Mouse (Mus musculus): ENCODE results near the gene Mta3. TPM values are rescaled to one million over a fixed set of nuclear protein-coding genes. Genes with fewer than 3 reads are reported as not detected.

Mta3 gene
- polyA plus RNA-seq, 1 experiment from 2014 or later = 34.3 TPM

GRCm38 (mm10) chr17:83870385-83870784 lies 164.4 kb downstream of the Mta3 start:
- DNase-seq (ENCODE audit: low spot score) (no peak), ATAC-seq (ENCODE audit: low FRiP score) (no peak)
- WGBS = 87% methylated on average over 4 of the region's 4 CpGs

More at GRCm38 (mm10) chr17:83870385-83870784, 164.4 kb downstream of the Mta3 start:
- no peak overlapping the region for H3K27ac ChIP-seq
- no peak overlapping the region for H3K9ac ChIP-seq
- no peaks in the 10 kb centered on the region for H3K9me3 ChIP-seq (ENCODE audit: control insufficient read depth, low read length)
- no peaks in the 10 kb centered on the region for H3K27me3 ChIP-seq (ENCODE audit: control insufficient read depth, insufficient read depth, low read length)
- H3K4me1 ChIP-seq (replicated peaks; ENCODE audit: control insufficient read depth, insufficient read depth, low read length) = no peaks in the 10 kb centered on the region
- no peak overlapping the region for H3K4me2 ChIP-seq (replicated peaks)
- no peaks in the 10 kb centered on the region for H3K36me3 ChIP-seq (replicated peaks; ENCODE audit: control insufficient read depth, insufficient read depth)
- H3K4me3 ChIP-seq (replicated peaks; ENCODE audit: low read length) = no peak overlapping the region

Other genes starting within 250 kb of the Mta3 start
- 204 and 206 TPM in 2 replicates for gene Cox7a2l, start 188.8 kb upstream of the Mta3 start, polyA plus RNA-seq (2014; fragmentation: Nextera tagmentation; extraction: Ambion mirVana)
- 0.07 and 0.12 TPM in 2 replicates for gene Kcng3, start 74.3 kb upstream of the Mta3 start, polyA plus RNA-seq (2014; fragmentation: Nextera tagmentation; extraction: Ambion mirVana)
- not detected in 2 replicates for gene Haao, start 141.8 kb downstream of the Mta3 start, polyA plus RNA-seq (2014; fragmentation: Nextera tagmentation; extraction: Ambion mirVana)

Measured in hindbrain, embryonic 14.5 days (tissue).